Mouse (Mus musculus) megakaryocyte, embryonic 14.5 days (primary cell): ENCODE results near the gene Ncoa6.

Experiments used
- FLI1 ChIP-seq: IDR thresholded peaks from 2 replicates; pipeline ENCODE4 v1.6.1; 2012; ENCODE audit warnings: low read length, inconsistent platforms, mixed read lengths
- GATA1 ChIP-seq: IDR thresholded peaks from 3 replicates; pipeline ENCODE4 v1.6.1; 2012; ENCODE audit warnings: mixed read lengths, low read length, inconsistent platforms, borderline replicate concordance

DNA sequence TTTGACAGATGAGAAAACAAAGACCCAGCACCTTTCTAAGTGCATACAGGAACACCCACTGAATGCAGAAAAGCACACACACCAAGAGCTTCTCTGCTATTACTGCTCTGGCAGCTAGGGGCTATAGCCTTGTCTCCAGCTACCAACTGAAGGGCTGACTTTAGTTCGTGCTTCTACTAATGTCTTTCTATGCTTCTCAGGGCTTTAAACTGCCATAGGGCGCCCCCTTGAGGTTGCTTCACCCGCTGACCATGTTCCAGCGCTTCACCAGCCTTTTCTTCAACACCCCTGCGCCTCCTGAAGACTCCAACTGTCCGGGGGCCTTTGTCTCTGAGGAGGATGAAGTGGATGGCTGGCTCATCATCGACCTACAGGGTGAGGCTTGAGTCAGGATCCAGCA lies 88.6 kb downstream of the Ncoa6 start:
- TF ChIP-seq GATA1 = no peak
- TF ChIP-seq FLI1 = no peak
